Mouse (Mus musculus): Measurements from ENCODE around the gene Pagr1a. TPM values are rescaled to one million over a fixed set of nuclear protein-coding genes. Genes with fewer than 3 reads are reported as not detected.

Gene Pagr1a
- polyA plus RNA-seq, 1 experiment: 105 TPM

DNA sequence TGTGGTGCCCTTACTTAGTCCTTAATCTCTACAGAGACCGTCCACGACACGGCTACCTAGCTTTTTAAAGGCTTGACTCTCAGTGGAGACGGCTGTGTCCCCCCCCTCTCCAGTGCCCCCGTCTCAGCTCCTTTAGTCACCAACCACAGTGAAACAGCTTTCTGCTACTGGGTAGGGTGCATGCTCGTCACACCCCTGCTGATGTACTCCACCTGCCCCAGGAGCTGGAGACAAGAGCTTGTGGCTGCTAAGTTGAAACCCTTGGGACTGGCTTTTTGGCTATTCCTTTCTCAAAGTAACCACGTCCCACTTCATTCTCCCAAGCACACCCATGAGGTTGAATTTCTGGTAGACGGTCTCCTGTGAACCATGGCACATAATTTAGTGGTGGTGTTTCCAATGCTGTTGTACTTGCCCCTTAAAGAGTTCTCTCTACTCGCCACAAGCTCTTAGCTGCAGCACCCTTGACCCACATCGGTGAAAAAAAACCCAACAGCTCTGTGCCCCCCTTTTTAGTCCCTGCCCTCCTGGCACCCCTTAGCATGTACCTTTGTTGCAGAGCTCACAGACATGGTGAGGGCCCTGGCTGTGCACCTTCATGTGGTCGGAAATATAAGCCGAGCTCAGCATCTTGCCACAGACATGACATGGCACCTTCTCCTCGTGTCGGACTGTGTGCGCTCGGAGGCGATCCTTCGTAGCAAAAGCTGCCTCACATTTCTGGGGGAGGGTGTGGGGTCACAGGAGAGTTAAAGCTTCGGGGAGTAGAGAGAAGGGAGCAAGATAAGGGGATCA is 6.9 kb upstream of the Pagr1a start:
- WGBS: 9% methylated on average over 19 of the region's 19 CpGs
- no peak for TF ChIP-seq POLR2A (IDR thresholded peaks at IDR 0.05; ENCODE audit: borderline replicate concordance, insufficient read depth, low read length)
- no peak for TF ChIP-seq CTCF (IDR thresholded peaks at IDR 0.05; ENCODE audit: borderline replicate concordance, insufficient read depth, low read depth, low read length)
- Histone ChIP-seq H3K27me3 (ENCODE audit: control insufficient read depth, insufficient read depth, low read length) (no peaks in the 10 kb centered on the region), H3K4me1 (ENCODE audit: control insufficient read depth, insufficient read depth, low read length) (peaks cover 25% of the 10 kb centered on the region; the same call in 1 of the 2 replicates), H3K27ac (ENCODE audit: insufficient read depth, low read length) (peak overlapping the region; percentile 93), H3K4me3 (replicated peaks; ENCODE audit: insufficient read depth, low read depth, low read length) (peak overlapping the region; percentile 86)
- peak; percentile 47 to 59 for DNase-seq

DNA sequence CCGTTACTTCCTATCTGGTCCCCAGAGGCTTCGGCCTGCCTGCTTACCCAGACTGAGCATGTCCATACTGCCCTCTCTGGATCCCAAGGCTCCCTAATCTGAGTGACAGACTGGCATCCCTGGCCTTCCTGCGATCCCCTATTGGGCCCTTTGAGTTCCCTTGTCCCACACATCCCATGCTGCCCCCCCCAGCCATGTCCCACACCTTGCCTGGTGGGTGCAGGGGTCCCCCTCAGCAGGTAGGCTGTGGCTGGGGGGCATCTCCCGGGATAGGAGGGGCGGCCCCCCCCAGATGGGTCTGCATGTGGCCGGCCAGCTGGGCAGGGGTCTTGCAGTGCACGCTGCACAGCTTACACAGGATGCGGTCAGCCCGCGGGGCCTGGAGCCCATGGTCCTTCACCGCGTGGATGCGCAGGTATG is 6.1 kb upstream of the Pagr1a start:
- TF ChIP-seq POLR2A (IDR thresholded peaks at IDR 0.05; ENCODE audit: borderline replicate concordance, insufficient read depth, low read length) (no peak), CTCF (IDR thresholded peaks at IDR 0.05; ENCODE audit: borderline replicate concordance, insufficient read depth, low read depth, low read length) (no peak)
- Histone ChIP-seq H3K27me3 (ENCODE audit: control insufficient read depth, insufficient read depth, low read length) (no peaks in the 10 kb centered on the region), H3K4me1 (ENCODE audit: control insufficient read depth, insufficient read depth, low read length) (peaks cover 25% of the 10 kb centered on the region; the same call in 1 of the 2 replicates), H3K27ac (ENCODE audit: insufficient read depth, low read length) (peak overlapping the region; percentile 65), H3K4me3 (replicated peaks; ENCODE audit: insufficient read depth, low read depth, low read length) (peak overlapping the region; percentile 31)
- peak; percentile 56 to 57 for DNase-seq
- 22% methylated on average over 13 of the region's 13 CpGs for WGBS

DNA sequence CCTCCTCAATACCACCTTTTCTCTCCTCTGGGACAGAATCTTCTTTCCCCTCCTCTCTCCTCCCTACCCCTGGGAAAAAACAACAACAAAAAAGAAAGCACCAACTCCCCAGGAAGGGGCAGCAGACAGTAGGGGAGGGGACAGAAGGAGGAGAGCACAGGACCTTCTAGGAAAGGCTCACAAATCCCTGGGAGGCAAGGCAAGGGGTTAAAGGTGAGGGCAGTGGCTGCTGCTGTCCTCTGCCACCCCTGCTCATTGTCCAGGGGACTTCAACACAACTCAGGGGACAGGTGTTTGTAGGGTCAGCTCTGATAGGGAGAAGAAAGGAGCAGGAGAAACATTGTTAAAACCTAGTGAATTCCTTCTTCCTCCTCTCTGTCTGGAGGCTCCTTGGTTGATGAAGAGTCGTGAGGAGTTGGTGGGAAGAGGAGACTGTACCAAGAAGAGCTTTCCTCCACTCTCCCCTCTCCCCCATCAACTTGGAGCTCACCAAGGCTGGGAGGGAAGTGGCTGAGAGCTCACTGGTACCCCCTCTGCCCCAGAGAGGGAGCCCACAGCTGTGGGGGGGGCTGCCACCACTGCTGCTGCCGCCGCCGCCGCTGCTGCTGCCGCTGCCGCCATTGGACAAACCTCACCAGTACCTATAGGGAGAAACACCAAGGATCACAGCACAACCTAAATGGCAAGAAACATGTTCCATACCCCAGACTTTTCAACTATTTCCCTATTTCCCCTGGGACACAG is 5.5 kb upstream of the Pagr1a start:
- Histone ChIP-seq H3K27ac (ENCODE audit: insufficient read depth, low read length) (peak overlapping the region; percentile 65), H3K4me1 (ENCODE audit: control insufficient read depth, insufficient read depth, low read length) (peaks cover 22% of the 10 kb centered on the region; the same call in 1 of the 2 replicates), H3K4me3 (replicated peaks; ENCODE audit: insufficient read depth, low read depth, low read length) (peak overlapping the region; percentile 31), H3K27me3 (ENCODE audit: control insufficient read depth, insufficient read depth, low read length) (no peaks in the 10 kb centered on the region)
- peak in 1 of 2 experiments; percentile 46 for DNase-seq
- TF ChIP-seq POLR2A (IDR thresholded peaks at IDR 0.05; ENCODE audit: borderline replicate concordance, insufficient read depth, low read length): no peak
- TF ChIP-seq CTCF (IDR thresholded peaks at IDR 0.05; ENCODE audit: borderline replicate concordance, insufficient read depth, low read depth, low read length): no peak
- WGBS: 41% methylated on average over 7 of the region's 7 CpGs

DNA sequence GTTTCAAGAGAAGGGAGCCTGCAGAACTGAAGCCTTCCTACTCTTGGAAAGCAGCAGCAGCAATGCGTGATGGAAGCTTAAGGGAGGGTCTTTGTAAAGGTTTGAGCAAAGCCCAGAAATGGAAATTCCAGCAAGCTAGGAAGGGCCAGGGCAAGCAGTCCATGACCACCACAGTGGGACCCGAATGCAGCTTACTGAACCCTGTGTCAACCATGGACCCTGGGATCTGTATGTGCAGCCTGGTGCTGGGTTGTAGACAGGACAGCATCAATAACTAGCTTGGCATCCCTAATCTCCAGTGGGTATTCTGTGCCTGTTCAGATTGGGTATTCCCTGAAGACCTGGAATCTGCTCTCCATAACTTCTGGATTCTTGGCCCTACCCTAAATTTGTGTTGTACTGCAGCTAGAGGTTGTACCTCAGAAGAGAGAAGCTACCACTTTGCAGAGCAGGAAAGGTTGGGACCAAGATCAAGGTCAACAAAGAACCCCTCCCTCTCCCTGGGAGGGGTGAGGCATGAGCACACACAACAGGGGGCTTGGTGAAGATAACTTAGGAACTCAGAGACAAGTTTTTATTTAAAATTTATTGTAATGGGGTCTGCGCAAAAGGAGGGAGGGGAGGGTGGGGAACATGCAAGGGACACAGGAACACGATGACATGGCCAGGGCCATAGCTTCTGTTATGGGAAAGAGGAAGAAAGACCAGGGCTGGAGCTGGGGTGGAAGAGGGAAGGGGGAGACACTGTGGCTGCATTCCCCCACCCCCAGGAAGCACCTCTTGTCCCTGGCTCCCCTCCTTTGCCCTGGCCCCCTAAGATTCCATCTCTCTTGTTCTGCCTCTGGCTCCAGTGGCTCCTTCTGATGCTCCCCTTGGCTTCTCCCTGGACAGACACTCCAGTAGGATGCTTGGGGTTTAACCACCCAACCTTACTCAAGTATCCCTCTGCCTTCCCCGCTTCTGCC is 4.7 kb upstream of the Pagr1a start:
- WGBS: 33% methylated on average over 5 of the region's 5 CpGs
- TF ChIP-seq POLR2A (IDR thresholded peaks at IDR 0.05; ENCODE audit: borderline replicate concordance, insufficient read depth, low read length) (0 out of 2 replicates have a peak, but pooled peaks have one; percentile 16), CTCF (IDR thresholded peaks at IDR 0.05; ENCODE audit: borderline replicate concordance, insufficient read depth, low read depth, low read length) (no peak)
- peak overlapping the region; percentile 80 for H3K4me3 ChIP-seq (replicated peaks; ENCODE audit: insufficient read depth, low read depth, low read length)
- peak overlapping the region; percentile 91 for H3K27ac ChIP-seq (ENCODE audit: insufficient read depth, low read length)
- peak in 1 of 2 experiments; percentile 22 for DNase-seq
- H3K4me1 ChIP-seq (ENCODE audit: control insufficient read depth, insufficient read depth, low read length): peaks cover 22% of the 10 kb centered on the region; the same call in 1 of the 2 replicates
- H3K27me3 ChIP-seq (ENCODE audit: control insufficient read depth, insufficient read depth, low read length): no peaks in the 10 kb centered on the region

DNA sequence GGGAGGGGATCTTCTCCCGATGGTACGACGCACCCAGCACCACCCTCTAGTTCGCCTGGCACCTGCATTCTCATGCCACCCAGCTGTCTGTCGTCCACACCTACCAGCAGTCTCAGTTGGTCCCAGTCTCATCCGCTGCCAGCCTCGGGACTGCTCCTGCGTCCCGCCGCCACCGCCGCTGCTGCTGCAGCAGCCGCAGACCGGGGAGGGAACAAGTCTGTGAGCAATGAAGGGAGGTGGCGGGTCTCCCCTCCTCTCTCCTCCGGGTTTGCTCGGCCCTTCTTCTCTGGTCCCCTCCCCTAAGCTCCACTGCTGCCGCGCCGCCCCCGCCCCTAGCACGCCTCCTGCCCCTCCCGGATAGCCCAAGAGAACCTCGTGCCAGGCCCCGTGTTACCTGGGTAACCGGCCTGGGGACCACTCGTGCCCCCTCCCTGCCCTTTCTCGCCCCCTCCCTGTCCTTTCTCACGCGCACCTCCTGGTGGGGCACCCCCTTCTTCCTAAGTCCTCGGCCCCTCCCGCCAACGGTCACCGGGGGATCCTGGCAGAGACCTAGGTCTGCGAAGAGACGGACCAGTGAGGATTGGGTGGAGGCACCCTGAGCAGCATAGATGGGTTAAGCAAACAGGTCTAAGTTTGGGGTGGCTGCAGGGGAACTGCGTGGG is 3.9 kb upstream of the Pagr1a start, which contains the start of the genes Gm42742 and Prrt2:
TSS of gene Gm42742 (minus strand) at position 197 of the 662 bp plus-strand sequence.
TSS of gene Prrt2 (minus strand) at position 311 of the 662 bp plus-strand sequence.
- WGBS: under 1% methylated on average over 37 of the region's 37 CpGs
- Histone ChIP-seq H3K27me3 (ENCODE audit: control insufficient read depth, insufficient read depth, low read length) (no peaks in the 10 kb centered on the region), H3K27ac (ENCODE audit: insufficient read depth, low read length) (peak within 1 kb of the TSS; percentile 91), H3K4me3 (replicated peaks; ENCODE audit: insufficient read depth, low read depth, low read length) (peak within 1 kb of the TSS; percentile 80), H3K4me1 (ENCODE audit: control insufficient read depth, insufficient read depth, low read length) (peaks cover 22% of the 10 kb centered on the region; the same call in 1 of the 2 replicates)
- peak; percentile 78 to 81 for DNase-seq
- TF ChIP-seq CTCF (IDR thresholded peaks at IDR 0.05; ENCODE audit: borderline replicate concordance, insufficient read depth, low read depth, low read length): no peak
- peak; percentile 39; the same call in 1 of the 2 replicates for TF ChIP-seq POLR2A (IDR thresholded peaks at IDR 0.05; ENCODE audit: borderline replicate concordance, insufficient read depth, low read length)

DNA sequence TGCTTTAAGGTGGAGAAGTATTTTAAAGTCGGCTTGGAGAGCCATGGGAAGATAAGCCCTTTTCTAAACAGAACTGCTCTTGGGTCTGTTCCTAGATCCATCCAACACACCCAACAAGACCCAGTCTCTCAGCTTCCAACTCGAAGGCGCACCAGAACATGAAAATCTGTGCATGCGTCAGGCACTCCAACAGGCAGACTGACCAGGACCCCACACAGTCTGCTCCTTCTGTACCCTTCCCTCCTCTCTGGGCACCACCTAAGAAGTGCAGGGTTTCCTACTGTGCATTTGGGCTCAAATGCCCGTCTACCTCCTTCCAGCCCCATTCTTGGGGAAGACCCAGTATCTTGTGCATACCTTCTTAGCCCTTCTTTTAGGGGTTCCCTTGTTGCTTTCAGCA is 3.3 kb upstream of the Pagr1a start:
- peak in 1 of 2 experiments; percentile 64 for DNase-seq
- 1% methylated on average over 5 of the region's 5 CpGs for WGBS
- Histone ChIP-seq H3K27ac (ENCODE audit: insufficient read depth, low read length) (peak overlapping the region; percentile 91), H3K4me1 (ENCODE audit: control insufficient read depth, insufficient read depth, low read length) (peaks cover 26% of the 10 kb centered on the region; the same call in 1 of the 2 replicates), H3K27me3 (ENCODE audit: control insufficient read depth, insufficient read depth, low read length) (no peaks in the 10 kb centered on the region), H3K4me3 (replicated peaks; ENCODE audit: insufficient read depth, low read depth, low read length) (peak overlapping the region; percentile 80)
- TF ChIP-seq POLR2A (IDR thresholded peaks at IDR 0.05; ENCODE audit: borderline replicate concordance, insufficient read depth, low read length): peak; percentile 5; the same call in 1 of the 2 replicates
- TF ChIP-seq CTCF (IDR thresholded peaks at IDR 0.05; ENCODE audit: borderline replicate concordance, insufficient read depth, low read depth, low read length): no peak
